Mouse (Mus musculus) embryonic facial prominence, embryonic 13.5 days (tissue): ENCODE results near the gene Mapk8ip3. TPM values are rescaled to one million over a fixed set of nuclear protein-coding genes. Genes with fewer than 3 reads are reported as not detected.

Experiments
- polyA plus RNA-seq: library from polyadenylated mRNA; unstranded; fragments of >200 nt; fragmentation: Nextera tagmentation; extraction: Ambion mirVana; gene quantifications from 2 replicates; pipeline ENCODE4 v1.2.1, GENCODE M21; 2015

Mapk8ip3 gene
- polyA plus RNA-seq, 1 experiment from 2014 or later = 41.6 TPM

Other genes with a start within 250 kb of the Mapk8ip3 start
- 4.6 and 4.9 TPM in 2 replicates for gene Syngr3, start 247.0 kb downstream of the Mapk8ip3 start, polyA plus RNA-seq
- 43.8 and 49.0 TPM in 2 replicates for gene Gfer, start 240.8 kb downstream of the Mapk8ip3 start, polyA plus RNA-seq
- gene Noxo1, start 240.7 kb downstream of the Mapk8ip3 start, polyA plus RNA-seq = 2.6 and 3.5 TPM in 2 replicates
- gene Tbl3, start 229.3 kb downstream of the Mapk8ip3 start, polyA plus RNA-seq = 74.2 and 81.6 TPM in 2 replicates
- 0.20 and 0.23 TPM in 2 replicates for gene Rnf151, start 218.9 kb downstream of the Mapk8ip3 start, polyA plus RNA-seq
- 1,313 and 1,443 TPM in 2 replicates for gene Rps2, start 218.9 kb downstream of the Mapk8ip3 start, polyA plus RNA-seq
- 217 and 229 TPM in 2 replicates for gene Ndufb10, start 212.5 kb downstream of the Mapk8ip3 start, polyA plus RNA-seq
- not detected in 2 replicates for gene Rpl3l, start 209.2 kb downstream of the Mapk8ip3 start, polyA plus RNA-seq
- 27.8 and 27.9 TPM in 2 replicates for gene Msrb1, start 200.3 kb downstream of the Mapk8ip3 start, polyA plus RNA-seq
- 17.9 and 21.6 TPM in 2 replicates for gene Hs3st6, start 184.0 kb downstream of the Mapk8ip3 start, polyA plus RNA-seq
- 0.19 TPM in 1 of 2 replicates, not detected in the other for gene Meiob, start 132.7 kb downstream of the Mapk8ip3 start, polyA plus RNA-seq
- 28.3 and 28.4 TPM in 2 replicates for gene Hagh, start 96.8 kb downstream of the Mapk8ip3 start, polyA plus RNA-seq
- 20.3 and 22.4 TPM in 2 replicates for gene Fahd1, start 86.6 kb downstream of the Mapk8ip3 start, polyA plus RNA-seq
- 0.37 and 0.42 TPM in 2 replicates for gene Igfals, start 71.0 kb downstream of the Mapk8ip3 start, polyA plus RNA-seq
- 46.3 and 51.5 TPM in 2 replicates for gene Nubp2, start 50.6 kb downstream of the Mapk8ip3 start, polyA plus RNA-seq
- 39.3 and 43.2 TPM in 2 replicates for gene Spsb3, start 50.3 kb downstream of the Mapk8ip3 start, polyA plus RNA-seq
- 31.9 and 34.4 TPM in 2 replicates for gene Eme2, start 41.9 kb downstream of the Mapk8ip3 start, polyA plus RNA-seq
- gene Mrps34, start 41.9 kb downstream of the Mapk8ip3 start, polyA plus RNA-seq = 86.1 and 93.0 TPM in 2 replicates
- gene Nme3, start 40.5 kb downstream of the Mapk8ip3 start, polyA plus RNA-seq = 48.9 and 58.2 TPM in 2 replicates
- gene Jpt2, start 23.7 kb upstream of the Mapk8ip3 start, polyA plus RNA-seq = 217 and 236 TPM in 2 replicates
- 8.5 and 9.7 TPM in 2 replicates for gene Cramp1l, start 78.8 kb upstream of the Mapk8ip3 start, polyA plus RNA-seq
- gene Ift140, start 79.1 kb upstream of the Mapk8ip3 start, polyA plus RNA-seq = 22.0 and 26.2 TPM in 2 replicates
- 15.2 and 18.4 TPM in 2 replicates for gene Tmem204, start 146.6 kb upstream of the Mapk8ip3 start, polyA plus RNA-seq
- 48.1 and 53.5 TPM in 2 replicates for gene Telo2, start 179.0 kb upstream of the Mapk8ip3 start, polyA plus RNA-seq
- gene Ptx4, start 183.8 kb upstream of the Mapk8ip3 start, polyA plus RNA-seq = 0.83 and 1.2 TPM in 2 replicates
- gene Clcn7, start 196.4 kb upstream of the Mapk8ip3 start, polyA plus RNA-seq = 26.0 and 27.8 TPM in 2 replicates
- gene Ccdc154, start 225.5 kb upstream of the Mapk8ip3 start, polyA plus RNA-seq = not detected in 2 replicates
- gene Gm38655, start 238.5 kb upstream of the Mapk8ip3 start, polyA plus RNA-seq = 0.31 TPM in 1 of 2 replicates, not detected in the other
- 34.9 and 35.5 TPM in 2 replicates for gene BC003965, start 247.6 kb upstream of the Mapk8ip3 start, polyA plus RNA-seq